Mouse (Mus musculus): ENCODE measurements around the gene Tex50.

Tex50 gene

GRCm38 (mm10) chr1:161122661-161123418, 36.3 kb downstream of the Tex50 start:
- no peak for DNase-seq (ENCODE audit: low spot score in 2 of 2)

GRCm38 (mm10) chr1:161114591-161114990, 44.5 kb downstream of the Tex50 start:
- no peak for DNase-seq (ENCODE audit: low spot score in 2 of 2)

GRCm38 (mm10) chr1:161109216-161109615, 49.9 kb downstream of the Tex50 start:
- no peak for DNase-seq (ENCODE audit: low spot score in 2 of 2)

Data from spleen, postnatal 10 days (tissue).